Mouse (Mus musculus) heart, embryonic 11.5 days (tissue): ENCODE measurements around the gene Rps5. TPM values are rescaled to one million over a fixed set of nuclear protein-coding genes. Genes with fewer than 3 reads are reported as not detected.
"Not testable (repeated sequence)": the region's sequence is repeated elsewhere in the genome, so short reads cannot be mapped to it uniquely, and the experiment has no call there.

Source experiments
- ATAC-seq: fragments of 200-750 bp; cut with Nextera tagmentation; replicated peaks from 2 replicates; pipeline ENCODE4 v1.8.0; 2017; ENCODE audit warnings: moderate library complexity; ENCODE audit not compliant: insufficient number of reproducible peaks, low FRiP score, low TSS enrichment
- H3K27ac ChIP-seq: fragments of 300-500 bp; sonication (generic); 2 replicates; pipeline ENCODE4 v1.5.1; 2014; ENCODE audit warnings: mild to moderate bottlenecking, low read depth, low read length
- H3K27me3 ChIP-seq: fragments of 300-500 bp; sonication (generic); 2 replicates; pipeline ENCODE4 v1.6.1; 2014; ENCODE audit warnings: mild to moderate bottlenecking, low read length, mixed read lengths; ENCODE audit not compliant: control insufficient read depth, insufficient read depth
- H3K36me3 ChIP-seq: fragments of 300-500 bp; sonication (generic); 2 replicates; pipeline ENCODE4 v1.6.1; 2014; ENCODE audit warnings: mild to moderate bottlenecking, low read length, moderate library complexity, mixed read lengths; ENCODE audit not compliant: control insufficient read depth, insufficient read depth
- H3K4me1 ChIP-seq: fragments of 300-500 bp; sonication (generic); 2 replicates; pipeline ENCODE4 v1.6.1; 2014; ENCODE audit warnings: low read length; ENCODE audit not compliant: control insufficient read depth, insufficient read depth
- H3K4me2 ChIP-seq: fragments of 300-500 bp; sonication (generic); 2 replicates; pipeline ENCODE4 v1.6.1; 2014; ENCODE audit warnings: mild to moderate bottlenecking, moderate library complexity
- H3K4me3 ChIP-seq: fragments of 300-500 bp; sonication (generic); 2 replicates; pipeline ENCODE4 v1.5.1; 2014; ENCODE audit warnings: low read depth, low read length
- H3K9ac ChIP-seq: fragments of 300-500 bp; sonication (generic); 2 replicates; pipeline ENCODE4 v1.6.1; 2014; ENCODE audit warnings: mild to moderate bottlenecking, low read depth, low read length, moderate library complexity
- H3K9me3 ChIP-seq: fragments of 300-500 bp; sonication (generic); replicated peaks from 2 replicates; pipeline ENCODE4 v1.6.1; 2016; ENCODE audit warnings: low read length; ENCODE audit not compliant: control insufficient read depth
- WGBS: fragments of 180-500 bp; shearing (Covaris S2); extraction: QIAGEN DNeasy Blood & Tissue Kit; methylation state at CpG from one replicate; pipeline ENCODE4 v1.1.7; 2014; ENCODE audit not compliant: insufficient replicate concordance; 5-methylcytosine and 5-hydroxymethylcytosine counted together
- polyA plus RNA-seq: library from polyadenylated mRNA; unstranded; fragments of >200 nt; fragmentation: Nextera tagmentation; extraction: Ambion mirVana; gene quantifications from 2 replicates; pipeline ENCODE4 v1.2.1, GENCODE M21; 2014

The Rps5 gene
- polyA plus RNA-seq, 1 experiment from 2014 or later = 704 TPM

- 76% methylated on average over 7 of the region's 8 CpGs for WGBS
- H3K27ac ChIP-seq, H3K27me3 ChIP-seq, H3K9me3 ChIP-seq, H3K4me1 ChIP-seq, H3K4me2 ChIP-seq, ATAC-seq, H3K4me3 ChIP-seq, H3K9ac ChIP-seq: not testable (repeated sequence)
- peaks cover 18% of the 10 kb centered on the region for H3K36me3 ChIP-seq
Measured at GRCm38 (mm10) chr7:12920495-12920894, 1.6 kb upstream of the Rps5 start.

- no peak for ATAC-seq
- peak overlapping the region; percentile 96 for H3K9ac ChIP-seq
- 0% methylated on average over 3 of the region's 3 CpGs for WGBS
- H3K4me2 ChIP-seq = peak overlapping the region; percentile 94
- H3K4me1 ChIP-seq = peaks cover 6% of the 10 kb centered on the region; the same call in 1 of the 2 replicates
- peaks cover 26% of the 10 kb centered on the region for H3K36me3 ChIP-seq
- H3K9me3 ChIP-seq = no peaks in the 10 kb centered on the region
- peak overlapping the region; percentile 99 for H3K4me3 ChIP-seq
- H3K27ac ChIP-seq = peak overlapping the region; percentile 70
- no peaks in the 10 kb centered on the region for H3K27me3 ChIP-seq
Measured at GRCm38 (mm10) chr7:12921318-12921704, 779 bp upstream of the Rps5 start.

GRCm38 (mm10) chr7:12922729-12923128 lies 639 bp downstream of the Rps5 start:
- Histone ChIP-seq H3K9ac (peak overlapping the region; percentile 96), H3K4me2 (peak overlapping the region; percentile 97), H3K27me3 (no peaks in the 10 kb centered on the region), H3K36me3 (peaks cover 31% of the 10 kb centered on the region), H3K4me1 (peaks cover 8% of the 10 kb centered on the region; the same call in 1 of the 2 replicates), H3K4me3 (peak overlapping the region; percentile 99), H3K9me3 (no peaks in the 10 kb centered on the region), H3K27ac (peak overlapping the region; percentile 35; the same call in 1 of the 2 replicates)
- no peak for ATAC-seq
- 2% methylated on average over 8 of the region's 8 CpGs for WGBS

- WGBS = 79% methylated on average over 7 of the region's 7 CpGs
Measured at GRCm38 (mm10) chr7:12926316-12926715, 4.2 kb downstream of the Rps5 start.

GRCm38 (mm10) chr7:12927191-12927680 lies 5.1 kb downstream of the Rps5 start, which contains the start of gene Rnf225:
Rnf225 (plus strand) TSS chr7:12927416.
- peak within 1 kb of the TSS; percentile 47 for H3K4me3 ChIP-seq
- peaks cover 31% of the 10 kb centered on the region for H3K36me3 ChIP-seq
- no peak for ATAC-seq
- WGBS = 22% methylated on average over 8 of the region's 8 CpGs
- peak within 1 kb of the TSS; percentile 90 for H3K4me2 ChIP-seq
- H3K9me3 ChIP-seq = no peaks in the 10 kb centered on the region
- peaks cover 10% of the 10 kb centered on the region; the same call in 1 of the 2 replicates for H3K4me1 ChIP-seq
- H3K9ac ChIP-seq = peak within 1 kb of the TSS; percentile 75
- peaks cover 3% of the 10 kb centered on the region; the same call in 1 of the 2 replicates for H3K27me3 ChIP-seq
- H3K27ac ChIP-seq = no peak within 1 kb of the TSS

More at GRCm38 (mm10) chr7:12926316-12926715, 4.2 kb downstream of the Rps5 start:
- Histone ChIP-seq H3K4me2 (no peak overlapping the region), H3K4me3 (no peak overlapping the region), H3K9ac (no peak overlapping the region), H3K27me3 (peaks cover 3% of the 10 kb centered on the region; the same call in 1 of the 2 replicates), H3K27ac (no peak overlapping the region), H3K9me3 (no peaks in the 10 kb centered on the region), H3K36me3 (peaks cover 31% of the 10 kb centered on the region), H3K4me1 (peaks cover 10% of the 10 kb centered on the region; the same call in 1 of the 2 replicates)
- no peak for ATAC-seq

- peaks cover 3% of the 10 kb centered on the region; the same call in 1 of the 2 replicates for H3K27me3 ChIP-seq
- peak overlapping the region; percentile 75 for H3K9ac ChIP-seq
- 3% methylated on average over 63 of the region's 65 CpGs for WGBS
- peak overlapping the region; percentile 47 for H3K4me3 ChIP-seq
- ATAC-seq = peak; percentile 43
- no peak overlapping the region for H3K27ac ChIP-seq
- H3K9me3 ChIP-seq = no peaks in the 10 kb centered on the region
- peaks cover 7% of the 10 kb centered on the region; the same call in 1 of the 2 replicates for H3K4me1 ChIP-seq
- H3K36me3 ChIP-seq = peaks cover 31% of the 10 kb centered on the region
- peak overlapping the region; percentile 90 for H3K4me2 ChIP-seq
Measured at GRCm38 (mm10) chr7:12927693-12928589, 5.9 kb downstream of the Rps5 start.

GRCm38 (mm10) chr7:12933615-12934140 lies 11.6 kb downstream of the Rps5 start:
- Histone ChIP-seq H3K27ac (no peak overlapping the region), H3K4me3 (no peak overlapping the region), H3K4me1 (no peaks in the 10 kb centered on the region), H3K9me3 (no peaks in the 10 kb centered on the region), H3K9ac (no peak overlapping the region), H3K27me3 (peaks cover under 1% of the 10 kb centered on the region; the same call in 1 of the 2 replicates), H3K36me3 (no peaks in the 10 kb centered on the region), H3K4me2 (no peak overlapping the region)
- no peak for ATAC-seq
- WGBS = 77% methylated on average over 4 of the region's 4 CpGs

- Histone ChIP-seq H3K4me2 (no peak overlapping the region), H3K4me3 (no peak overlapping the region), H3K9me3 (no peaks in the 10 kb centered on the region), H3K27ac (no peak overlapping the region), H3K4me1 (no peaks in the 10 kb centered on the region), H3K9ac (no peak overlapping the region), H3K36me3 (no peaks in the 10 kb centered on the region), H3K27me3 (no peaks in the 10 kb centered on the region)
- ATAC-seq = no peak
- 57% methylated on average over 3 of the region's 3 CpGs for WGBS
Measured at GRCm38 (mm10) chr7:12934808-12935207, 12.7 kb downstream of the Rps5 start.
